Mouse (Mus musculus) embryonic stem cell, embryonic (primary cell): Measurements from ENCODE around the gene Leo1.

Experiments
- CTCF ChIA-PET, 4 experiments: fragments of 300-600 bp in 2 of 4; fragments of 350-600 bp in 2 of 4; sonication (Branson Sonifier 250); formaldehyde crosslinking; loops; one replicate each; lab custom pipeline; 2022; ENCODE audit warnings: inconsistent platforms in 2 of 4; lab: Charles Lee
- POLR2A ChIA-PET, 4 experiments: fragments of 300-600 bp in 2 of 4; fragments of 350-600 bp in 2 of 4; sonication (Branson Sonifier 250); formaldehyde crosslinking; loops; one replicate each; lab custom pipeline; 2022; ENCODE audit warnings: antibody characterized with exemption in 4 of 4, inconsistent platforms in 1 of 4; lab: Charles Lee

The Leo1 gene

GRCm38 (mm10) chr9:75440796-75441666, at the start of gene Leo1:
TSS of gene Leo1 (plus strand) at chr9:75441524.
- POLR2A ChIA-PET, result interaction anchor here (0.5 to 3.4 kb wide), 48 partner anchors 8 to 521 kb away, joined by 3 to 28 read pairs (median 4); partner anchors contain the start of genes Mapk6 (in 4 of the 4) and Lysmd2 (in 1 of the 4)
- CTCF ChIA-PET, result interaction anchor here (0.6 to 2.1 kb wide), 25 partner anchors 9 to 532 kb away, joined by 3 to 21 read pairs (median 3); no protein-coding TSS in a partner anchor

- POLR2A ChIA-PET, result interaction anchor here in 3 of 4 experiments (0.6 to 5.2 kb wide), 16 partner anchors 8 to 54 kb away, joined by 3 to 36 read pairs (median 4); partner anchors contain the start of gene Mapk6 (in 3 of the 3)
- CTCF ChIA-PET, result interaction anchor here (0.5 to 1.6 kb wide), 7 partner anchors 9 to 59 kb away, joined by 3 to 10 read pairs (median 3); no protein-coding TSS in a partner anchor
Measured at GRCm38 (mm10) chr9:75393251-75393650, 48.1 kb upstream of the Leo1 start.

GRCm38 (mm10) chr9:75395971-75396370, 45.4 kb upstream of the Leo1 start:
- CTCF ChIA-PET, result no interaction called here
- POLR2A ChIA-PET, result interaction anchor here in 2 of 4 experiments (1.2 to 2.7 kb wide), 5 partner anchors 13 to 23 kb away, joined by 3 to 26 read pairs (median 5); partner anchors contain the start of gene Mapk6 (in 1 of the 2)

GRCm38 (mm10) chr9:75399069-75399468, 42.3 kb upstream of the Leo1 start:
- ChIA-PET POLR2A (interaction anchor here in 2 of 4 experiments (0.7 to 2.4 kb wide), 7 partner anchors 9 to 97 kb away, joined by 3 to 11 read pairs (median 3); partner anchors contain the start of gene Mapk6 (in 2 of the 2)), CTCF (interaction anchor here in 2 of 4 experiments (0.6 to 1.0 kb wide), 2 partner anchors 36 to 194 kb away, joined by 5 to 6 read pairs; no protein-coding TSS in a partner anchor)

GRCm38 (mm10) chr9:75400639-75401038, 40.7 kb upstream of the Leo1 start:
- CTCF ChIA-PET, result interaction anchor here in 2 of 4 experiments (0.8 to 1.4 kb wide), 3 partner anchors 10 to 38 kb away, joined by 4 to 6 read pairs (median 5); partner anchors contain the start of gene Mapk6 (in 1 of the 2)
- POLR2A ChIA-PET, result interaction anchor here in 3 of 4 experiments (0.7 to 2.4 kb wide), 16 partner anchors 8 to 94 kb away, joined by 3 to 11 read pairs (median 4); partner anchors contain the start of gene Mapk6 (in 2 of the 3)

- ChIA-PET POLR2A (interaction anchor here in 2 of 4 experiments (0.7 to 2.8 kb wide), 19 partner anchors 7 to 95 kb away, joined by 3 to 9 read pairs (median 4); partner anchors contain the start of genes Leo1 (in 1 of the 2) and Mapk6 (in 1 of the 2)), CTCF (interaction anchor here in 2 of 4 experiments (0.5 to 1.2 kb wide), 2 partner anchors 40 to 112 kb away, joined by 3 to 6 read pairs; no protein-coding TSS in a partner anchor)
Measured at GRCm38 (mm10) chr9:75401593-75402504, 39.5 kb upstream of the Leo1 start.

- POLR2A ChIA-PET, result interaction anchor here in 2 of 4 experiments (0.7 to 2.8 kb wide), 10 partner anchors 10 to 81 kb away, joined by 3 to 9 read pairs (median 4); no protein-coding TSS in a partner anchor
- CTCF ChIA-PET, result interaction anchor here in 3 of 4 experiments (0.8 to 1.3 kb wide), 4 partner anchors 18 to 41 kb away, joined by 3 to 13 read pairs (median 3); no protein-coding TSS in a partner anchor
Measured at GRCm38 (mm10) chr9:75403520-75403919, 37.8 kb upstream of the Leo1 start.

- CTCF ChIA-PET, result interaction anchor here in 1 of 4 experiments (0.9 to 1.0 kb wide), 2 partner anchors 13 to 94 kb away, joined by 3 read pairs; no protein-coding TSS in a partner anchor
- POLR2A ChIA-PET, result interaction anchor here in 1 of 4 experiments (1.3 kb wide), 1 partner anchor 30 kb away, joined by 3 read pairs; no protein-coding TSS in a partner anchor
Measured at GRCm38 (mm10) chr9:75406121-75406520, 35.2 kb upstream of the Leo1 start.

- ChIA-PET POLR2A (interaction anchor here in 2 of 4 experiments (0.7 to 8.8 kb wide), 23 partner anchors 9 to 1434 kb away, joined by 3 to 97 read pairs (median 7); partner anchors contain the start of gene Leo1 (in 1 of the 2)), CTCF (interaction anchor here in 3 of 4 experiments (0.6 to 3.0 kb wide), 4 partner anchors 24 to 65 kb away, joined by 3 to 11 read pairs (median 6); no protein-coding TSS in a partner anchor)
Measured at GRCm38 (mm10) chr9:75407803-75408202, 33.5 kb upstream of the Leo1 start.

- CTCF ChIA-PET, result interaction anchor here (0.7 to 3.0 kb wide), 11 partner anchors 15 to 58 kb away, joined by 3 to 11 read pairs (median 4); partner anchors contain the start of gene Leo1 (in 1 of the 4)
- POLR2A ChIA-PET, result interaction anchor here in 3 of 4 experiments (0.7 to 8.8 kb wide), 53 partner anchors 8 to 1434 kb away, joined by 3 to 97 read pairs (median 6); partner anchors contain the start of gene Leo1 (in 2 of the 3)
Measured at GRCm38 (mm10) chr9:75408204-75408826, 33.0 kb upstream of the Leo1 start.

- POLR2A ChIA-PET, result interaction anchor here (0.5 to 8.8 kb wide), 89 partner anchors 7 to 546 kb away, joined by 3 to 97 read pairs (median 5); partner anchors contain the start of genes Leo1 (in 4 of the 4), Gnb5 (in 1 of the 4) and Myo5c (in 1 of the 4)
- CTCF ChIA-PET, result interaction anchor here in 3 of 4 experiments (0.5 to 3.0 kb wide), 17 partner anchors 8 to 375 kb away, joined by 3 to 11 read pairs (median 4); partner anchors contain the start of gene Leo1 (in 1 of the 3)
Measured at GRCm38 (mm10) chr9:75409031-75409851, 32.1 kb upstream of the Leo1 start.

- POLR2A ChIA-PET, result interaction anchor here (0.5 to 8.8 kb wide), 87 partner anchors 7 to 547 kb away, joined by 3 to 97 read pairs (median 5); partner anchors contain the start of genes Leo1 (in 4 of the 4), Gnb5 (in 1 of the 4) and Myo5c (in 1 of the 4)
- CTCF ChIA-PET, result interaction anchor here in 3 of 4 experiments (1.0 to 3.0 kb wide), 9 partner anchors 9 to 58 kb away, joined by 3 to 11 read pairs (median 5); no protein-coding TSS in a partner anchor
Measured at GRCm38 (mm10) chr9:75409852-75410378, 31.4 kb upstream of the Leo1 start, which contains the start of gene Mapk6. TSS of gene Mapk6 (minus strand) at chr9:75410005.

- POLR2A ChIA-PET, result interaction anchor here in 3 of 4 experiments (0.5 to 8.8 kb wide), 52 partner anchors 8 to 450 kb away, joined by 3 to 97 read pairs (median 8); partner anchors contain the start of genes Leo1 (in 2 of the 3) and Myo5c (in 1 of the 3)
- CTCF ChIA-PET, result interaction anchor here in 3 of 4 experiments (0.7 to 3.0 kb wide), 6 partner anchors 10 to 49 kb away, joined by 3 to 11 read pairs (median 5); no protein-coding TSS in a partner anchor
Measured at GRCm38 (mm10) chr9:75410868-75411487, 30.3 kb upstream of the Leo1 start.

GRCm38 (mm10) chr9:75411584-75411983, 29.7 kb upstream of the Leo1 start:
- ChIA-PET POLR2A (interaction anchor here in 2 of 4 experiments (1.4 to 8.8 kb wide), 13 partner anchors 10 to 56 kb away, joined by 5 to 97 read pairs (median 22); partner anchors contain the start of gene Leo1 (in 1 of the 2)), CTCF (no interaction called here)
